Mouse (Mus musculus) kidney, embryonic 14.5 days (tissue): ENCODE measurements around the gene Sec1. TPM values are rescaled to one million over a fixed set of nuclear protein-coding genes. Genes with fewer than 3 reads are reported as not detected.

Experiments
- ATAC-seq: fragments of 200-750 bp; cut with Nextera tagmentation; 2 replicates; pipeline ENCODE4 v1.8.0; 2017; ENCODE audit warnings: moderate number of reproducible peaks, mild to moderate bottlenecking, moderate TSS enrichment, moderate library complexity; ENCODE audit not compliant: low FRiP score, low TSS enrichment
- H3K27ac ChIP-seq: fragments of 300-500 bp; sonication (generic); 2 replicates; pipeline ENCODE4 v1.5.1; 2014; ENCODE audit warnings: low read depth, mild to moderate bottlenecking, low read length, moderate library complexity, mixed read lengths
- H3K27me3 ChIP-seq: fragments of 300-500 bp; sonication (generic); 2 replicates; pipeline ENCODE4 v1.6.1; 2014; ENCODE audit warnings: mild to moderate bottlenecking, low read length; ENCODE audit not compliant: control insufficient read depth, insufficient read depth
- H3K36me3 ChIP-seq: fragments of 300-500 bp; sonication (generic); 2 replicates; pipeline ENCODE4 v1.6.1; 2014; ENCODE audit warnings: low read length, mixed read lengths; ENCODE audit not compliant: control insufficient read depth, insufficient read depth
- H3K4me1 ChIP-seq: fragments of 300-500 bp; sonication (generic); 2 replicates; pipeline ENCODE4 v1.6.1; 2014; ENCODE audit warnings: low read length, mixed read lengths; ENCODE audit not compliant: control insufficient read depth, insufficient read depth
- H3K4me2 ChIP-seq: fragments of 300-500 bp; sonication (generic); replicated peaks from 2 replicates; pipeline ENCODE4 v1.6.1; 2014; ENCODE audit warnings: low read depth, mild to moderate bottlenecking, low read length
- H3K4me3 ChIP-seq: fragments of 300-500 bp; sonication (generic); 2 replicates; pipeline ENCODE4 v1.5.1; 2014; ENCODE audit warnings: mild to moderate bottlenecking, low read length
- H3K9ac ChIP-seq: fragments of 300-500 bp; sonication (generic); 2 replicates; pipeline ENCODE4 v1.6.1; 2014; ENCODE audit warnings: low read depth, mild to moderate bottlenecking, low read length, moderate library complexity
- H3K9me3 ChIP-seq: fragments of 300-500 bp; sonication (generic); 2 replicates; pipeline ENCODE4 v1.6.1; 2016; ENCODE audit warnings: low read length; ENCODE audit not compliant: control insufficient read depth
- WGBS: fragments of 180-500 bp; shearing (Covaris S2); extraction: QIAGEN DNeasy Blood & Tissue Kit; methylation state at CpG from one replicate; pipeline ENCODE4 v1.1.7; 2014; 5-methylcytosine and 5-hydroxymethylcytosine counted together
- polyA plus RNA-seq: library from polyadenylated mRNA; unstranded; fragments of >200 nt; fragmentation: Nextera tagmentation; extraction: Ambion mirVana; gene quantifications from 2 replicates; pipeline ENCODE4 v1.2.1, GENCODE M21; 2014

Sec1 gene
- polyA plus RNA-seq, 1 experiment from 2014 or later, result 0.28 TPM

- WGBS, result 30% methylated on average over 16 of the region's 16 CpGs
- H3K9me3 ChIP-seq, result no peaks in the 10 kb centered on the region
- H3K4me1 ChIP-seq, result peaks cover 46% of the 10 kb centered on the region
- H3K4me3 ChIP-seq, result peak overlapping the region; percentile 46
- no peaks in the 10 kb centered on the region for H3K27me3 ChIP-seq
- peak overlapping the region; percentile 82 for H3K4me2 ChIP-seq
- peak overlapping the region; percentile 92 for H3K27ac ChIP-seq
- H3K9ac ChIP-seq, result peak overlapping the region; percentile 76
- no peaks in the 10 kb centered on the region for H3K36me3 ChIP-seq
- no peak for ATAC-seq
Measured at GRCm38 (mm10) chr7:45642503-45643255, 51.5 kb downstream of the Sec1 start.

GRCm38 (mm10) chr7:45642083-45642482, 52.1 kb downstream of the Sec1 start:
- ATAC-seq, result no peak
- Histone ChIP-seq H3K27me3 (no peaks in the 10 kb centered on the region), H3K4me3 (peak overlapping the region; percentile 46; the same call in 1 of the 2 replicates), H3K9me3 (no peaks in the 10 kb centered on the region), H3K4me2 (peak overlapping the region; percentile 82), H3K4me1 (peaks cover 46% of the 10 kb centered on the region), H3K9ac (no peak overlapping the region; the same call in 1 of the 2 replicates), H3K27ac (0 out of 2 replicates have a peak overlapping the region, but pooled peaks have one; percentile 24), H3K36me3 (no peaks in the 10 kb centered on the region)
- 79% methylated on average over 5 of the region's 5 CpGs for WGBS

DNA sequence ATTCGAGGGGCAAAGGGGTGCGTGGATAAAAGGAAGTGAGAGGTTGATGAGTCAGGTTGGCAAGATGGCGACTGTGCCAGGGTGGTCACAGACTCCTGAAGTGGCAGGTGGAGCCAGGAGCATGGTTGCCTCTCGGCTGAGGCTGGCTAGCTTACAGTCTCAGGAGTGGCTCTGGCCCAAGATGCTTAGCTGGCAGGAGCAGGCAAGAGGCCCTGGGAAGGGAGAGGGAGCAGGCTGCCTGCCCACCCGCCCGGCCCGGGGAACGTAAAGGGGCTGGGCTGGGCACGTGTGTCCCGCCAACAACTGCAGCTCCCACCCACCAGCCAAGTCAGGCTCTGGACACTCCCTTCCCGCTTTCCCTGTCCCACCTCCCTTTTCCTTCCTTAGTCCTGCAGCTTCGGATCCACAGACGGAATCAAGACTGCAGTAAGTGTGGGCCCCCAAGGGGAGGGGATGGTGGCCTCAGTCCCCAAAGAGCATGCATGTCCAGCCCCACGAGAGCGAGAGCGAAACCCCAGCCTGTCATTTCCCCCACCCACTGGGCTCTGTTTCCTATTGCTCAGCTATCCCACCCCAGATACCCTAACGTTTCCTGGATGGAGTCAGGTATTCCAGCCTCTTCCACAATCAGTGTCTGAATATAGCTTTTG, 52.7 kb downstream of the Sec1 start:
- ATAC-seq, result no peak
- H3K36me3 ChIP-seq, result 0 out of 2 replicates have a peak, but pooled peaks cover 2% of the 10 kb centered on the region
- 0 out of 2 replicates have a peak overlapping the region, but pooled peaks have one; percentile 24 for H3K27ac ChIP-seq
- WGBS, result 48% methylated on average over 17 of the region's 17 CpGs
- peaks cover 46% of the 10 kb centered on the region for H3K4me1 ChIP-seq
- H3K27me3 ChIP-seq, result no peaks in the 10 kb centered on the region
- no peak overlapping the region; the same call in 1 of the 2 replicates for H3K9ac ChIP-seq
- H3K4me2 ChIP-seq, result peak overlapping the region; percentile 82; the same call in 1 of the 2 replicates
- H3K4me3 ChIP-seq, result peak overlapping the region; percentile 17; the same call in 1 of the 2 replicates
- no peaks in the 10 kb centered on the region for H3K9me3 ChIP-seq

- 56% methylated on average over 19 of the region's 19 CpGs for WGBS
- Histone ChIP-seq H3K4me2 (no peak overlapping the region), H3K9me3 (no peaks in the 10 kb centered on the region; the same call in 1 of the 2 replicates), H3K9ac (no peak overlapping the region), H3K27me3 (no peaks in the 10 kb centered on the region), H3K36me3 (0 out of 2 replicates have a peak, but pooled peaks cover 4% of the 10 kb centered on the region), H3K4me3 (no peak overlapping the region), H3K4me1 (peaks cover 51% of the 10 kb centered on the region), H3K27ac (peak overlapping the region; percentile 12; the same call in 1 of the 2 replicates)
- ATAC-seq, result no peak
Measured at GRCm38 (mm10) chr7:45640191-45640957, 53.8 kb downstream of the Sec1 start.

- Histone ChIP-seq H3K9ac (no peak within 1 kb of the TSS), H3K4me2 (no peak within 1 kb of the TSS; the same call in 1 of the 2 replicates), H3K27ac (peak within 1 kb of the TSS; percentile 12; the same call in 1 of the 2 replicates), H3K4me3 (no peak within 1 kb of the TSS), H3K4me1 (peaks cover 46% of the 10 kb centered on the region), H3K9me3 (no peaks in the 10 kb centered on the region; the same call in 1 of the 2 replicates), H3K27me3 (no peaks in the 10 kb centered on the region), H3K36me3 (0 out of 2 replicates have a peak, but pooled peaks cover 4% of the 10 kb centered on the region)
- no peak for ATAC-seq
- WGBS, result 23% methylated on average over 19 of the region's 19 CpGs
Measured at GRCm38 (mm10) chr7:45639561-45640027, 54.6 kb downstream of the Sec1 start, which contains the start of gene Mamstr. Gene Mamstr, plus strand, starts transcription at chr7:45639977.

GRCm38 (mm10) chr7:45638623-45639401, 55.4 kb downstream of the Sec1 start:
- Histone ChIP-seq H3K9ac (peak overlapping the region; percentile 28), H3K9me3 (no peaks in the 10 kb centered on the region; the same call in 1 of the 2 replicates), H3K27ac (0 out of 2 replicates have a peak overlapping the region, but pooled peaks have one; percentile 3), H3K4me3 (peak overlapping the region; percentile 20; the same call in 1 of the 2 replicates), H3K36me3 (0 out of 2 replicates have a peak, but pooled peaks cover 4% of the 10 kb centered on the region), H3K27me3 (no peaks in the 10 kb centered on the region), H3K4me1 (peaks cover 39% of the 10 kb centered on the region), H3K4me2 (peak overlapping the region; percentile 40)
- peak; percentile 82 for ATAC-seq
- WGBS, result 20% methylated on average over 29 of the region's 29 CpGs

DNA sequence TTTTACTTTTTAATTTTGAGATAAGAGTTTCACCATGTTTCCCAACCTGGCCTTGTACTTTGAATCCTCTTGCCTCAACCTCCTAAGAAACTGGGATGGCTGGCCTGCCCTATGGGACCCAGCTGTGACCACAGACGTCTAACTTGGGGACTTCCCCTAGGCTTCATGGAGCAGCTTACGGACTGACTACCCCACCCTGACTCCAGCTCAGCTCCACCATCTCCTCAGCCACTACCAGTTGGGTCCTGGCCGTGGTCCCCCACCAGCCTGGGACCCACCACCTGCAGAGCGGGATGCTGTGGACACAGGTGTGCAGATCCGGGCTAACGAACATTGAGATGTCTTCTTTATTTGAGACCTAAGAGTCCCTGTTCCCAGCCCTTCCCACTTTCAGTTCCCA, 56.5 kb downstream of the Sec1 start:
- Histone ChIP-seq H3K9ac (no peak overlapping the region), H3K27ac (no peak overlapping the region), H3K9me3 (no peaks in the 10 kb centered on the region; the same call in 1 of the 2 replicates), H3K4me3 (no peak overlapping the region), H3K4me2 (peak overlapping the region; percentile 40; the same call in 1 of the 2 replicates), H3K27me3 (0 out of 2 replicates have a peak, but pooled peaks cover 6% of the 10 kb centered on the region), H3K36me3 (0 out of 2 replicates have a peak, but pooled peaks cover 4% of the 10 kb centered on the region), H3K4me1 (peaks cover 36% of the 10 kb centered on the region)
- ATAC-seq, result no peak
- WGBS, result 96% methylated on average over 6 of the region's 6 CpGs
